Mouse (Mus musculus): Measurements from ENCODE around the gene D11Wsu47e.

DNA sequence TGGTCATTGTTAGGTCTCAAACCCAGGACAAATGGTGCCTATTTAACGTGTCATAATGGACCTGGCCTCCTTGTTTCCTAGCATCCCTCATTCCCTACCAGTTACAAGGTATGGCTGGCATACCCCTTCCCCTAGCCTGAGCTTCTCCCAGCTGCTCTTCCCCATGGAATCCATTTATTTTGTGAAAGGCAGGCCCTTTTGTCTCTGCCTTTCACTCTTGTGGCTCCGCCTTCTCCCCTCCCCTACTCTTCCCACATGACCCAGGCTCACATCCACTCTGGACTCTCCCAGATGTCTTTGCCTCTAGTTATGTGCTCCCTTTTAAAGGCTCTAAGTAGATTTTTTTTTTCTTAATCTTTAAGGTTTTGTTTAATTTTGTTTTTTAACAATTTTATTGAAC is 2.8 kb downstream of the D11Wsu47e start:
- TF ChIP-seq CTCF (IDR thresholded peaks at IDR 0.05; ENCODE audit: borderline replicate concordance, control insufficient read depth, extremely low read depth, insufficient read depth, low read length, poor library complexity): no peak
- TF ChIP-seq POLR2A (IDR thresholded peaks at IDR 0.05; ENCODE audit: control insufficient read depth, extremely low read depth, insufficient read depth, low read length, poor library complexity): no peak

Measured in thymus, adult 2 months (tissue).